Mouse (Mus musculus): ENCODE data around the gene Cacng8. TPM values are rescaled to one million over a fixed set of nuclear protein-coding genes. Genes with fewer than 3 reads are reported as not detected.

Gene Cacng8
- total and polyA plus RNA-seq, 2 experiments, result not detected

DNA sequence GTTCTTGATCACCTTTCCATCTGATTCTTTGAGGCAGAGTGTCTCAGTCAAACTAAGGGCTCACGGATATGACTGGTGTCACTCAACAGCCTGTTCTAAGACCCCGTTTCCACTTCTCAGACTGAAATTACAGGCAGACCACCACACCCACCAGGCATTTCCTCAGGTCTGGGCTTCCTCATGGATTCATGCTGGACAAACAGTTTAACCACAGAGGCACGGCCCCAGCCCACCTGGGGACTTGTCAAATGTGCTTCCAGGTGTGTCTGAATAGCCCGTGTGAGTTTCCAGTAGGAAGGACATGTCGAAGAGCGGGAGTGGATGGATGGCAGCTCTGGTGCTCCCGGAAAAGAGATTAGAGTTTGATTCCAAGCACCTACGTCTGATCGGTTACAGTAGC, 40.7 kb upstream of the Cacng8 start:
- WGBS, result 89% methylated on average over 9 of the region's 9 CpGs
- no peak for DNase-seq (ENCODE audit: extremely low read depth, low read depth, low spot score)

GRCm38 (mm10) chr7:3351536-3351935, 38.9 kb upstream of the Cacng8 start:
- no peaks in the 10 kb centered on the region for H3K4me1 ChIP-seq (ENCODE audit: control insufficient read depth, insufficient read depth, low read length)
- no peak for TF ChIP-seq CTCF (IDR thresholded peaks at IDR 0.05; ENCODE audit: low read depth, low read length)
- no peaks in the 10 kb centered on the region for H3K36me3 ChIP-seq (ENCODE audit: control insufficient read depth, insufficient read depth, low read length)
- H3K4me3 ChIP-seq (ENCODE audit: insufficient read depth, low read depth, low read length), result no peak overlapping the region
- H3K27me3 ChIP-seq (ENCODE audit: control insufficient read depth, insufficient read depth, low read length), result no peaks in the 10 kb centered on the region
- WGBS, result 86% methylated on average over 1 of the region's 1 CpGs
- no peak overlapping the region for H3K9ac ChIP-seq (ENCODE audit: low read depth, low read length)
- no peak overlapping the region for H3K27ac ChIP-seq (replicated peaks; ENCODE audit: insufficient read depth, low read depth, low read length)
- no peaks in the 10 kb centered on the region for H3K79me2 ChIP-seq (ENCODE audit: control insufficient read depth, insufficient read depth, low read length)
- no peak for DNase-seq (ENCODE audit: extremely low read depth, low read depth, low spot score)

More for the DNA sequence above, 40.7 kb upstream of the Cacng8 start:
- no peaks in the 10 kb centered on the region for H3K27me3 ChIP-seq (ENCODE audit: control insufficient read depth, insufficient read depth, low read length)
- H3K36me3 ChIP-seq (ENCODE audit: control insufficient read depth, insufficient read depth, low read length), result no peaks in the 10 kb centered on the region
- H3K4me3 ChIP-seq (ENCODE audit: insufficient read depth, low read depth, low read length), result no peak overlapping the region
- H3K4me1 ChIP-seq (ENCODE audit: control insufficient read depth, insufficient read depth, low read length), result no peaks in the 10 kb centered on the region
- H3K27ac ChIP-seq (replicated peaks; ENCODE audit: insufficient read depth, low read depth, low read length), result no peak overlapping the region
- no peak for TF ChIP-seq CTCF (IDR thresholded peaks at IDR 0.05; ENCODE audit: low read depth, low read length)
- no peak for TF ChIP-seq POLR2A (IDR thresholded peaks at IDR 0.05; ENCODE audit: extremely low read depth, insufficient read depth, low read length)
- no peak overlapping the region for H3K9ac ChIP-seq (ENCODE audit: low read depth, low read length)
- no peaks in the 10 kb centered on the region for H3K79me2 ChIP-seq (ENCODE audit: control insufficient read depth, insufficient read depth, low read length)

GRCm38 (mm10) chr7:3354850-3355249, 35.6 kb upstream of the Cacng8 start:
- H3K4me1 ChIP-seq (ENCODE audit: control insufficient read depth, insufficient read depth, low read length), result no peaks in the 10 kb centered on the region
- DNase-seq (ENCODE audit: extremely low read depth, low read depth, low spot score), result no peak
- H3K9ac ChIP-seq (ENCODE audit: low read depth, low read length), result no peak overlapping the region
- 71% methylated on average over 6 of the region's 6 CpGs for WGBS
- TF ChIP-seq CTCF (IDR thresholded peaks at IDR 0.05; ENCODE audit: low read depth, low read length) (no peak), POLR2A (IDR thresholded peaks at IDR 0.05; ENCODE audit: extremely low read depth, insufficient read depth, low read length) (no peak)
- H3K27ac ChIP-seq (replicated peaks; ENCODE audit: insufficient read depth, low read depth, low read length), result no peak overlapping the region
- H3K27me3 ChIP-seq (ENCODE audit: control insufficient read depth, insufficient read depth, low read length), result no peaks in the 10 kb centered on the region
- no peaks in the 10 kb centered on the region for H3K79me2 ChIP-seq (ENCODE audit: control insufficient read depth, insufficient read depth, low read length)
- no peak overlapping the region for H3K4me3 ChIP-seq (ENCODE audit: insufficient read depth, low read depth, low read length)
- H3K36me3 ChIP-seq (ENCODE audit: control insufficient read depth, insufficient read depth, low read length), result no peaks in the 10 kb centered on the region

GRCm38 (mm10) chr7:3360678-3361077, 29.8 kb upstream of the Cacng8 start:
- Histone ChIP-seq H3K4me1 (ENCODE audit: control insufficient read depth, insufficient read depth, low read length) (no peaks in the 10 kb centered on the region), H3K36me3 (ENCODE audit: control insufficient read depth, insufficient read depth, low read length) (no peaks in the 10 kb centered on the region), H3K4me3 (ENCODE audit: insufficient read depth, low read depth, low read length) (no peak overlapping the region), H3K9ac (ENCODE audit: low read depth, low read length) (no peak overlapping the region), H3K27me3 (ENCODE audit: control insufficient read depth, insufficient read depth, low read length) (0 out of 2 replicates have a peak, but pooled peaks cover 3% of the 10 kb centered on the region), H3K27ac (replicated peaks; ENCODE audit: insufficient read depth, low read depth, low read length) (no peak overlapping the region), H3K79me2 (ENCODE audit: control insufficient read depth, insufficient read depth, low read length) (no peaks in the 10 kb centered on the region)
- DNase-seq (ENCODE audit: extremely low read depth, low read depth, low spot score), result no peak
- 96% methylated on average over 1 of the region's 1 CpGs for WGBS
- no peak for TF ChIP-seq CTCF (IDR thresholded peaks at IDR 0.05; ENCODE audit: low read depth, low read length)
- no peak for TF ChIP-seq POLR2A (IDR thresholded peaks at IDR 0.05; ENCODE audit: extremely low read depth, insufficient read depth, low read length)

- Histone ChIP-seq H3K79me2 (ENCODE audit: control insufficient read depth, insufficient read depth, low read length) (no peaks in the 10 kb centered on the region), H3K27me3 (ENCODE audit: control insufficient read depth, insufficient read depth, low read length) (peaks cover 5% of the 10 kb centered on the region; the same call in 1 of the 2 replicates)
- WGBS, result 46% methylated on average over 11 of the region's 11 CpGs
These were observed 24.8 kb upstream of the Cacng8 start for GRCm38 (mm10) chr7:3365547-3366279.

More at GRCm38 (mm10) chr7:3365547-3366279, 24.8 kb upstream of the Cacng8 start:
- Histone ChIP-seq H3K4me1 (ENCODE audit: control insufficient read depth, insufficient read depth, low read length) (no peaks in the 10 kb centered on the region), H3K9ac (ENCODE audit: low read depth, low read length) (no peak overlapping the region), H3K27ac (replicated peaks; ENCODE audit: insufficient read depth, low read depth, low read length) (no peak overlapping the region), H3K36me3 (ENCODE audit: control insufficient read depth, insufficient read depth, low read length) (no peaks in the 10 kb centered on the region), H3K4me3 (ENCODE audit: insufficient read depth, low read depth, low read length) (no peak overlapping the region)
- no peak for TF ChIP-seq CTCF (IDR thresholded peaks at IDR 0.05; ENCODE audit: low read depth, low read length)
- TF ChIP-seq POLR2A (IDR thresholded peaks at IDR 0.05; ENCODE audit: extremely low read depth, insufficient read depth, low read length), result no peak
- no peak for DNase-seq (ENCODE audit: extremely low read depth, low read depth, low spot score)

All from liver, adult 2 months (tissue).